Mouse (Mus musculus): ENCODE results near the gene Dysf. TPM values are rescaled to one million over a fixed set of nuclear protein-coding genes. Genes with fewer than 3 reads are reported as not detected.
A peak's percentile ranks its signal among the peaks of the same experiment; 100 is the strongest.

Gene Dysf
- polyA plus RNA-seq, 1 experiment from 2014 or later: 13.5 TPM

- Histone ChIP-seq H3K36me3 (ENCODE audit: insufficient read depth) (no peaks in the 10 kb centered on the region), H3K9ac (no peak overlapping the region), H3K4me3 (ENCODE audit: low read depth, low read length) (no peak overlapping the region), H3K27me3 (ENCODE audit: insufficient read depth, low read length) (no peaks in the 10 kb centered on the region), H3K4me2 (no peak overlapping the region), H3K9me3 (ENCODE audit: low read depth, low read length) (no peaks in the 10 kb centered on the region), H3K4me1 (ENCODE audit: insufficient read depth) (no peaks in the 10 kb centered on the region), H3K27ac (ENCODE audit: low read depth) (no peak overlapping the region)
- no peak for TF ChIP-seq CTCF (IDR thresholded peaks at IDR 0.05; ENCODE audit: low read depth)
- ATAC-seq (ENCODE audit: insufficient read depth) (peak; percentile 38; the same call in 1 of the 2 replicates), DNase-seq (no peak)
- WGBS: 51% methylated on average over 6 of the region's 6 CpGs
These were observed 183.4 kb downstream of the Dysf start for GRCm38 (mm10) chr6:84191656-84192250.

GRCm38 (mm10) chr6:84196511-84196910 lies 188.1 kb downstream of the Dysf start:
- DNase-seq (no peak), ATAC-seq (ENCODE audit: insufficient read depth) (no peak)
- Histone ChIP-seq H3K36me3 (ENCODE audit: insufficient read depth) (no peaks in the 10 kb centered on the region), H3K9me3 (ENCODE audit: low read depth, low read length) (no peaks in the 10 kb centered on the region), H3K4me2 (no peak overlapping the region), H3K4me3 (ENCODE audit: low read depth, low read length) (no peak overlapping the region), H3K27me3 (ENCODE audit: insufficient read depth, low read length) (no peaks in the 10 kb centered on the region), H3K27ac (ENCODE audit: low read depth) (no peak overlapping the region), H3K4me1 (ENCODE audit: insufficient read depth) (no peaks in the 10 kb centered on the region), H3K9ac (no peak overlapping the region)
- 86% methylated on average over 5 of the region's 5 CpGs for WGBS
- TF ChIP-seq CTCF (IDR thresholded peaks at IDR 0.05; ENCODE audit: low read depth): no peak

DNA sequence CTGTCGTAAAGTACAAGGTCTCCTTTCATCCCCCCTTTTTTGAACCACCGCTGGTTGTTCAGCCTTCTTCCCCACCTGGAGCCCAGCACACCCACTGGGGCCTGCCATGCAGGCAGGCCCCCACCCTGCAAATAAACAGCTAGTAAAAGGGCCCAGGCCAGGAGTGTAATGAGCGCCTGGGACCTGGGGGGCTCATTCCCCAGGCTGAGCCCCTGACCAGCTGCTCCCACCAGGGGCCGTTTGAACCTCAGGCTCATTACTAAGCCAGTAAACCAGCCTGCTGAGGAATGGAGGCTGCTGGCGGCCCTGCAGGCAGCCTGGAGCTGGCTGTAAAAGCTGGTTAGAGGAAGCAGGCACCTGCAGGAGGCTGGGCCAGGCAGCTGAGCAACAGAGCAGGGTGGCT lies 189.4 kb downstream of the Dysf start:
- H3K4me2 ChIP-seq: no peak overlapping the region
- no peak overlapping the region for H3K9ac ChIP-seq
- H3K4me3 ChIP-seq (ENCODE audit: low read depth, low read length): no peak overlapping the region
- H3K9me3 ChIP-seq (ENCODE audit: low read depth, low read length): no peaks in the 10 kb centered on the region
- no peak overlapping the region for H3K27ac ChIP-seq (ENCODE audit: low read depth)
- H3K4me1 ChIP-seq (ENCODE audit: insufficient read depth): no peaks in the 10 kb centered on the region
- DNase-seq: no peak
- no peak for TF ChIP-seq CTCF (IDR thresholded peaks at IDR 0.05; ENCODE audit: low read depth)
- ATAC-seq (ENCODE audit: insufficient read depth): no peak
- WGBS: 54% methylated on average over 5 of the region's 5 CpGs
- no peaks in the 10 kb centered on the region for H3K36me3 ChIP-seq (ENCODE audit: insufficient read depth)
- no peaks in the 10 kb centered on the region for H3K27me3 ChIP-seq (ENCODE audit: insufficient read depth, low read length)

- no peaks in the 10 kb centered on the region for H3K36me3 ChIP-seq (ENCODE audit: insufficient read depth)
- ATAC-seq (ENCODE audit: insufficient read depth): no peak
- H3K9me3 ChIP-seq (ENCODE audit: low read depth, low read length): no peaks in the 10 kb centered on the region
- H3K9ac ChIP-seq: no peak overlapping the region
- no peak for DNase-seq
- 82% methylated on average over 8 of the region's 8 CpGs for WGBS
- H3K27ac ChIP-seq (ENCODE audit: low read depth): no peak overlapping the region
- no peaks in the 10 kb centered on the region for H3K27me3 ChIP-seq (ENCODE audit: insufficient read depth, low read length)
- no peak overlapping the region for H3K4me3 ChIP-seq (ENCODE audit: low read depth, low read length)
- H3K4me1 ChIP-seq (ENCODE audit: insufficient read depth): no peaks in the 10 kb centered on the region
- no peak for TF ChIP-seq CTCF (IDR thresholded peaks at IDR 0.05; ENCODE audit: low read depth)
- H3K4me2 ChIP-seq: no peak overlapping the region
These were observed 193.5 kb downstream of the Dysf start for GRCm38 (mm10) chr6:84201721-84202490.

DNA sequence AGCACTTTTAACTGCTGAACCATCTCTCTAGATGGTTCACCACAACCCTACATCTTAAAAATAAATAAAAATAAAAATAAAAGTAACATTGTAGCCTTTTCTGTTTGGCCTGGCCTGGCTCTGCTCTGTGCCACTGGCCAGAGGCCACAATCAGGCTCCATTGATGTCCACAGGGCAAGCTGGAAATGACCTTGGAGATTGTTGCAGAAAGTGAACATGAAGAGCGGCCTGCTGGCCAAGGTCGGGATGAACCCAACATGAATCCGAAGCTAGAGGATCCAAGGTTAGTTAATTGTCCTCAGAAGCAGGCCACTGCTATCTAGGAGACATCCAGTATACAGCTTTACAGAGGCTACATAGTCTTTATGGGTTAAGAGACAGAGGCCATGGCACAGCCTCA lies 197.2 kb downstream of the Dysf start:
- no peak for ATAC-seq (ENCODE audit: insufficient read depth)
- H3K27me3 ChIP-seq (ENCODE audit: insufficient read depth, low read length): no peaks in the 10 kb centered on the region

DNA sequence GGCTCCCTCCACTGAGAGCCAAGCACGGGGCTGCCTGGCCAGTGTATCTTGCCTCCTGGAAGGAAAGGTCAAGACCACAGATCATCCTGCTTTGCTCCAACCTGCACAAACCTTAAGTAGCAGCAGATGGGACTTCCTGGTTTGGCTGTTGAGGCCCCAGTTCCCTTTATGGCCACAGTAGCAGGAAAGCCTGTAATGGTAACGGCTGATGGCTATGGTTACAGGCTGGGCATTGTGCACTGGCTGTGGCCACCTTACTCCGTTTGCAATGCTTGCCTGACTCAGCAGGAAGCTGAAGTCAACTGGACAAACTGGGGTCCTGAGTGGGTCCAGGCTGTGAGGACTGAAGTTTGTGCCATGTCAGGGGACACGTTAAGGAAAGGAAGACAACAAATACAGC lies 200.2 kb downstream of the Dysf start:
- no peaks in the 10 kb centered on the region for H3K27me3 ChIP-seq (ENCODE audit: insufficient read depth, low read length)
- no peaks in the 10 kb centered on the region for H3K4me1 ChIP-seq (ENCODE audit: insufficient read depth)
- no peak for ATAC-seq (ENCODE audit: insufficient read depth)
- no peak overlapping the region for H3K9ac ChIP-seq
- no peak overlapping the region for H3K27ac ChIP-seq (ENCODE audit: low read depth)
- no peaks in the 10 kb centered on the region for H3K36me3 ChIP-seq (ENCODE audit: insufficient read depth)
- no peaks in the 10 kb centered on the region for H3K9me3 ChIP-seq (ENCODE audit: low read depth, low read length)
- DNase-seq: no peak
- 73% methylated on average over 4 of the region's 4 CpGs for WGBS
- no peak overlapping the region for H3K4me2 ChIP-seq
- no peak for TF ChIP-seq CTCF (IDR thresholded peaks at IDR 0.05; ENCODE audit: low read depth)
- H3K4me3 ChIP-seq (ENCODE audit: low read depth, low read length): no peak overlapping the region

More for the DNA sequence above, 197.2 kb downstream of the Dysf start:
- H3K4me1 ChIP-seq (ENCODE audit: insufficient read depth): no peaks in the 10 kb centered on the region
- no peak for DNase-seq
- H3K36me3 ChIP-seq (ENCODE audit: insufficient read depth): no peaks in the 10 kb centered on the region
- no peaks in the 10 kb centered on the region for H3K9me3 ChIP-seq (ENCODE audit: low read depth, low read length)
- no peak overlapping the region for H3K4me3 ChIP-seq (ENCODE audit: low read depth, low read length)
- H3K27ac ChIP-seq (ENCODE audit: low read depth): no peak overlapping the region
- H3K9ac ChIP-seq: no peak overlapping the region
- TF ChIP-seq CTCF (IDR thresholded peaks at IDR 0.05; ENCODE audit: low read depth): no peak
- 89% methylated on average over 3 of the region's 3 CpGs for WGBS
- no peak overlapping the region for H3K4me2 ChIP-seq

DNA sequence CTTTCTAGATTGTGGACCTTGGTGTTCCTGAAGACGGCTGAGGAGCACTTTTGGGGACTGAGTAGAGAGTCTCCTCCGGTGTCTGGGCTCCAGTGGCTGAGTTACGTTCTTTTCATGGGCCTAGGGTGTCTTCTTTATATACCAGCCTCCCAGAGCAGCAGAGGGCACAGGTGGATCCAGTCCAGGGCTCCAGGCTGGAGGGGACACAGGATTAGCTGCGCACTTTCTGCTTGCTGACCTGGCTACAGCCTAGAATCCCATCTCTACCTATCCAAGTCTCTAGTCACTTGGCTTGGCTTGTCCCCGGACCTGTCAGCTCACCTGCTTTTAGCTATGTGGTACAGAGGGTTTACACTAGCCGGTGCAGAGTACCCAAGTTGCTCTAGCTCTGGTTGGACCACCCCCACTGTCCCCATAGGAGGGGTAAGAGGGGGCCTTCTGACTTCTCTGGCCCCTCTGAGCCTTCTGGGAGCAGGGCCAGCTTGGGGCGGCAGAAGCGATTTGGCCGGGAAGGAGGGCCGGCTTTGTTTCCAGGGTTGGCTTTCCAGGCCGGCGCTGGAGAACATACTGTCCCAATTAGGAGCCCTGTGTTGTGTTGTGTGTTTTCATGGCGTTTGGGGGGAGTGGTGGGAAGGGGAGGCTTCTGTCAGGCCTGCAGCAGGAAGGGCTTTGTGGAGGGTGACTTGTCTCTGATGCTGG lies 201.5 kb downstream of the Dysf start:
- H3K9me3 ChIP-seq (ENCODE audit: low read depth, low read length): no peaks in the 10 kb centered on the region
- no peak overlapping the region for H3K4me3 ChIP-seq (ENCODE audit: low read depth, low read length)
- no peaks in the 10 kb centered on the region for H3K36me3 ChIP-seq (ENCODE audit: insufficient read depth)
- no peak overlapping the region for H3K9ac ChIP-seq
- WGBS: 73% methylated on average over 13 of the region's 13 CpGs
- DNase-seq (peak; percentile 35), ATAC-seq (ENCODE audit: insufficient read depth) (peak; percentile 35; the same call in 1 of the 2 replicates)
- no peak overlapping the region for H3K4me2 ChIP-seq
- no peak overlapping the region for H3K27ac ChIP-seq (ENCODE audit: low read depth)
- H3K27me3 ChIP-seq (ENCODE audit: insufficient read depth, low read length): no peaks in the 10 kb centered on the region
- no peak for TF ChIP-seq CTCF (IDR thresholded peaks at IDR 0.05; ENCODE audit: low read depth)
- H3K4me1 ChIP-seq (ENCODE audit: insufficient read depth): no peaks in the 10 kb centered on the region
